Mouse (Mus musculus) kidney, embryonic 16.5 days (tissue): ENCODE results near the gene Baz2b. TPM values are rescaled to one million over a fixed set of nuclear protein-coding genes. Genes with fewer than 3 reads are reported as not detected.
"Not testable (repeated sequence)": the region's sequence is repeated elsewhere in the genome, so short reads cannot be mapped to it uniquely, and the experiment has no call there.

Experiments
- ATAC-seq: fragments of 200-750 bp; cut with Nextera tagmentation; 2 replicates; pipeline ENCODE4 v1.8.0; 2017; ENCODE audit warnings: moderate TSS enrichment; ENCODE audit not compliant: low FRiP score, low TSS enrichment
- H3K27ac ChIP-seq: fragments of 300-500 bp; sonication (generic); 2 replicates; pipeline ENCODE4 v1.5.1; 2014; ENCODE audit warnings: low read length
- H3K27me3 ChIP-seq: fragments of 300-500 bp; sonication (generic); 2 replicates; pipeline ENCODE4 v1.6.1; 2014; ENCODE audit warnings: low read length, control low read depth, mixed read lengths; ENCODE audit not compliant: insufficient read depth
- H3K36me3 ChIP-seq: fragments of 300-500 bp; sonication (generic); 2 replicates; pipeline ENCODE4 v1.6.1; 2014; ENCODE audit warnings: low read length, control low read depth, mixed read lengths; ENCODE audit not compliant: insufficient read depth
- H3K4me1 ChIP-seq: fragments of 300-500 bp; sonication (generic); 2 replicates; pipeline ENCODE4 v1.6.1; 2014; ENCODE audit warnings: low read length, control low read depth, mixed read lengths; ENCODE audit not compliant: insufficient read depth
- H3K4me2 ChIP-seq: fragments of 300-500 bp; sonication (generic); replicated peaks from 2 replicates; pipeline ENCODE4 v1.6.1; 2014; ENCODE audit warnings: low read depth, low read length
- H3K4me3 ChIP-seq: fragments of 300-500 bp; sonication (generic); 2 replicates; pipeline ENCODE4 v1.5.1; 2014; ENCODE audit warnings: mild to moderate bottlenecking, low read length
- H3K9ac ChIP-seq: fragments of 300-500 bp; sonication (generic); replicated peaks from 2 replicates; pipeline ENCODE4 v1.6.1; 2014; ENCODE audit warnings: low read length
- H3K9me3 ChIP-seq: fragments of 300-500 bp; sonication (generic); 2 replicates; pipeline ENCODE4 v1.6.1; 2016; ENCODE audit warnings: low read length, control low read depth
- WGBS: fragments of 180-500 bp; shearing (Covaris S2); extraction: QIAGEN DNeasy Blood & Tissue Kit; methylation state at CpG from one replicate; pipeline ENCODE4 v1.1.7; 2014; 5-methylcytosine and 5-hydroxymethylcytosine counted together
- polyA plus RNA-seq: library from polyadenylated mRNA; unstranded; fragments of >200 nt; fragmentation: Nextera tagmentation; extraction: Ambion mirVana; gene quantifications from 2 replicates; pipeline ENCODE4 v1.2.1, GENCODE M21; 2015

The Baz2b gene
- polyA plus RNA-seq, 1 experiment from 2014 or later = 51.1 TPM

DNA sequence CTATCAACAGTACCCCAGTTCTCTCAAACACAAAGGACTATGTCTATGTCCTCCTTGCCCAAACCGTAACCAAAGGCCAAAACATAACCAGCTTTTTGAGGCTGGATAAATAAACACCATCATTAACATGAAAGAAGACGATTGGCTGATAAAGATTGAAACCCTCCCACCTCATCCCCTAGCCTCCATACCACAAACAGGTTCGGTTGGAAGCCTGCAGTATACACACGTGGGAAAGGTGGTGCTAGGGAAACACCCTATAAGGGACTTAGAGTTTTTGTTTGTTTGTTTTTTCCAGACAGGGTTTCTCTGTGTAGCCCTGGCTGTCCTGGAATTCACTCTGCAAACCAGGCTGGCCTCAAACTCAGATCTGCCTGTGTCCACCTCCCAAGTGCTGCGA is 66.3 kb downstream of the Baz2b start:
- Histone ChIP-seq H3K4me3 (no peak overlapping the region), H3K36me3 (no peaks in the 10 kb centered on the region), H3K4me1 (no peaks in the 10 kb centered on the region), H3K27ac (no peak overlapping the region), H3K4me2 (no peak overlapping the region), H3K27me3 (no peaks in the 10 kb centered on the region), H3K9ac (no peak overlapping the region), H3K9me3 (no peaks in the 10 kb centered on the region)
- WGBS = 56% methylated on average over 5 of the region's 5 CpGs
- ATAC-seq = no peak

DNA sequence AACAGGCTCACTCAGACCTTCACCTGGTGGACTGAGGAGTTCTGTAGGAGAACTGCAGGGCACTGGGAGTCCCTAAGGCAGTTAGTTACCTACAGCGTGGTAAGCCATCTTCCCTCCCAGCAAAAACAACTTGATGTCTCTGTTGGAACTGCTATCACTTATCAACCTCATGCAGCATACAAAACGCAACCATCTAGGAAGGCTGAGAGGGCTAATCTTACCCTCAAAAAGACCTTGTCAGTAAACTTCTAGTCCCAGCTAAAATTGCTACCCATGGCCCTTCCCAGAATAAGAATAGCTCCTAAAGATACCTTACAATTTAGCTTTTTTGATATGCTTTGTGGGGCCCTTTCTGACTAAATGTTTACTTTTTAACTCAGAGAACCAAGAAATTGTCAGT is 67.4 kb downstream of the Baz2b start:
- H3K27me3 ChIP-seq = no peaks in the 10 kb centered on the region
- H3K9ac ChIP-seq = no peak overlapping the region
- H3K4me2 ChIP-seq = no peak overlapping the region
- WGBS = 86% methylated on average over 2 of the region's 2 CpGs
- H3K9me3 ChIP-seq = no peaks in the 10 kb centered on the region
- H3K4me1 ChIP-seq = no peaks in the 10 kb centered on the region
- no peaks in the 10 kb centered on the region for H3K36me3 ChIP-seq
- H3K27ac ChIP-seq = no peak overlapping the region
- no peak for ATAC-seq
- H3K4me3 ChIP-seq = no peak overlapping the region

DNA sequence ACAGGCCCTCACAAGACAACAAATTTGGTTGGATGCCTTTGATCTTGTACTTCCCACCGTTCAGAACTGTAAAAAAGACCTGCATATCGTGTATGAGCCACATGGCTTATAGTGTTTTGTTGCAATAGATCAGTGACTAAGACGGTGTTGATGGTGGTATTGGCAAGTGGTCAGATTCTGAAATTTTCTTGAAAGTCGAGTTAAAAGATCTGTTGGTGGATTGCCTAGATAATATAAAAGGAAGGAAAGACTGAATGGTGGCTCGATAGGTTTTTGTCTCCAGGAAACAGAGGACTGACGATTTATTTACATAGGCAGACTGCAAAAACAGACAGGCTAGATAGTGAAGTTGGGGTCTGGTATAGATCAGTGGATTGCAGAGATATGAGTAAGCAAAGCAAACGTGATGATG is 70.9 kb downstream of the Baz2b start:
- Histone ChIP-seq H3K4me2 (no peak overlapping the region), H3K36me3 (no peaks in the 10 kb centered on the region), H3K27ac (no peak overlapping the region), H3K4me1 (no peaks in the 10 kb centered on the region), H3K9ac (no peak overlapping the region), H3K9me3 (no peaks in the 10 kb centered on the region), H3K27me3 (no peaks in the 10 kb centered on the region), H3K4me3 (no peak overlapping the region)
- no peak for ATAC-seq
- WGBS = 51% methylated on average over 7 of the region's 7 CpGs

DNA sequence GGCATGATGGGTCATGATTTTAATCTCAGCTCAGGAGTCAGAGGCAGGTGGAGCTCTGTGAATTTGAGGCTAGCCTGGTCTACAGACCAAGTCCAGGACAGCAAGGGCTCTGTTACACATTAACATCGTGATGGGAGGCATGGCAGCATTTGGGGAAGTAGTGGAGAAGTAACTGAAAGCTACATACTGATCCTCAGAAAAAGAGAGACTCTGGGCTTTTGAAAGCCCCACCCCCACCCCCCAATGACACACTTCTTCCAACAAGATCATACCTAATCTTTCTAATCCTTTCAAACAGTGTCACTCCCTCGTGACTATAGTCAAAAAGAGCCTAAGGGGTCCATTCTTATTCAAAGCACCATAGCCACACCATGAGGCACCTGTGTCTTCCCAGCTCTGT is 73.8 kb downstream of the Baz2b start:
- no peak for ATAC-seq
- no peaks in the 10 kb centered on the region for H3K9me3 ChIP-seq
- H3K4me1 ChIP-seq = no peaks in the 10 kb centered on the region
- no peaks in the 10 kb centered on the region for H3K27me3 ChIP-seq
- no peak overlapping the region for H3K27ac ChIP-seq
- H3K4me3 ChIP-seq = no peak overlapping the region
- H3K9ac ChIP-seq = no peak overlapping the region
- H3K36me3 ChIP-seq = no peaks in the 10 kb centered on the region
- H3K4me2 ChIP-seq = no peak overlapping the region
- WGBS = 78% methylated on average over 2 of the region's 2 CpGs

DNA sequence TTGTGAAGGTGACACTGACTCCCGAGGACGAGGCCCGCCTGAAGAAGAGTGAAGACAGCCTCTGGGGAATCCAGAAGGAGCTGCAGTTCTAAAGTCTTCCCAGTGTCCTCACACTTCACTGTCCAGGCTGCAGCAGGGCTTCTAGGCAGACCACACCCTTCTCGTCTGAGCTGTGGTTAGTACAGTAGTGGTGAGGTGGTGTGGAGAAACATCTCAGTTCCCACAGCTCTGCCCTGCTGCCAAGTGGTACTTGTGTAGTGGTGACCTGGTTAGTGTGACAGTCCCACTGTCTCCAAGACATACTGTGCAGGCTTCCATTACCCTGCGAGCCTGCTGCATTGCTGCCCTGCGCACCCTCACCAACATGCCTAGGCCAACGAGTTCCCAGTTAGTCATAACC is 74.7 kb downstream of the Baz2b start:
- H3K9ac ChIP-seq, H3K9me3 ChIP-seq, H3K27me3 ChIP-seq, H3K36me3 ChIP-seq, H3K4me3 ChIP-seq, H3K4me2 ChIP-seq, H3K27ac ChIP-seq, ATAC-seq, H3K4me1 ChIP-seq: not testable (repeated sequence)
- WGBS = 93% methylated on average over 7 of the region's 7 CpGs

DNA sequence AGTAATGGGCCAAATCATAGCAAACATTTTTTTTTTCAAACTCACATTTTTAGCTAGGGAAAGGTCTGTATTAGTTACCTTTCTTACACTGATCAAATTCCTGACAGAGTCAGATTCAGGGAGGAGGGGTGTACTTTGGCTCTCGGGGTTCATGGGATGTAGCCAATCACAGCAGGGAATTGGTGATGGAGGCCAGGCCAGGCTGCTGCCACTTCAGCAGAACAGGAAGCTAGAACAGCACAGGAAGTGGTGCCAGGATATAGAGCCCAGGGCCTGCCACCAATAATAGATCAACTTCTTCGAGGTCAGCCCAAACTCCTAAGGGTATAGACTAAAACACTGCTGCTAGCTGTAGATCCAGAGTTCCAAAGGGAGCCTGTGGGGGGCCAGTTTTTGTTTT is 76.6 kb downstream of the Baz2b start:
- Histone ChIP-seq H3K4me1 (no peaks in the 10 kb centered on the region), H3K27ac (no peak overlapping the region), H3K9me3 (no peaks in the 10 kb centered on the region), H3K4me3 (no peak overlapping the region), H3K4me2 (no peak overlapping the region), H3K36me3 (no peaks in the 10 kb centered on the region), H3K9ac (no peak overlapping the region), H3K27me3 (no peaks in the 10 kb centered on the region)
- ATAC-seq = no peak
- WGBS = 76% methylated on average over 2 of the region's 2 CpGs

DNA sequence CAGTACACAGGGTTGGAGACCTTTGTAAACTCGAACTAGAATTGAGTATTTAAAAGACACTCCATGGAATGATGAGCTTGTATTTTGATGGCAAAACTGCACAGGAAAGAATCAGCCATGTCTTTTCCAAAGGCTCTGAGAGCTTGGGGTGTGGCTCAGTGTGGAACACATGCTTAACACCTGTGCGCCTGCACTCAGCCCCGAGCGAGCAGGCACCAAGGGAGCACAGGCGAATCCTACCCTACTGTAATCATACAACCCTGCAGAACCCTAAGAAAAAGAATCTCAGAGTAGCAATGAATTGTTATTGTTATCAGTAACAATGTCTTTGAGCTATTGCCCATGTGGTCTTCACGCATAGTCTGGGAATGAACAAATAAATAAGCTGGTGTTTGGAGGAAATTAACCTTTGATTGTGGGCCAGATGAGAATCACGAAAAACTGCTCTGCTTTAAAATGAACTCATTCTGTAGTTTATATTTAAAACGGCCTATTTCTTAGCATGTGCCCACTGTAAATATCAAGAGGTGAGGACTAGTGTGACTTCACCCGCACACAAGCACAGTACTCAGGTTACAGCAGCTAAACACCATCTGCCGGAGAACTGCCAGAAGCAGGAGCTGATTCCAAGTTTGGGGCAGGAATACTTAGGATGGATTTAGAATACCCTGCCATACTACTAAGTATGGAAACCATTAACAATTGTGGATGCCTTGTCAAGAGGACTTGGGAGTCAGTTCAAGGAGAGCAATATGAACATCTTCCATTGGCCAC is 77.2 kb downstream of the Baz2b start:
- Histone ChIP-seq H3K4me2 (no peak overlapping the region), H3K27ac (no peak overlapping the region), H3K27me3 (no peaks in the 10 kb centered on the region), H3K9me3 (no peaks in the 10 kb centered on the region), H3K4me1 (no peaks in the 10 kb centered on the region), H3K36me3 (no peaks in the 10 kb centered on the region), H3K4me3 (no peak overlapping the region), H3K9ac (no peak overlapping the region)
- WGBS = 56% methylated on average over 10 of the region's 10 CpGs
- no peak for ATAC-seq

DNA sequence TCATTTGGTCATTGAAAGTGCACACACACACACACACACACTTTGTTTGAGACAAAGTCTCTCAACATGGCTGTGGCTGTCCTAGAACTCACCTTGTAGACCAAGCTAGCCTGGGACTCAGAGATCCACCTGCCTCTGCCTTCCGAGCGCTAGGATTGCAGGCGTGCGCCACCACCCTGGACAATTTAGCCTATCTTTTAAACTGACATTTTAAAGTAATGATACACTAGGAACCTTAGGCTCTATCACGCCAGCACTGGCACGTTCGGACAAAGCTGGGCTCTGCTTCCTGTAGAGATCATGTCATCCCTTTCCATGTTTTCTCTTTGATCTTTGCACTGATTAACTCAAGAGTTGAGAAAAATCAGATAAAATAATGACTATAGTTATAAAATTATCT is 81.0 kb downstream of the Baz2b start:
- H3K36me3 ChIP-seq = no peaks in the 10 kb centered on the region
- H3K4me2 ChIP-seq = no peak overlapping the region
- no peak overlapping the region for H3K4me3 ChIP-seq
- H3K27me3 ChIP-seq = no peaks in the 10 kb centered on the region
- H3K9me3 ChIP-seq = no peaks in the 10 kb centered on the region
- 93% methylated on average over 7 of the region's 7 CpGs for WGBS
- ATAC-seq = no peak
- H3K27ac ChIP-seq = no peak overlapping the region
- peaks cover 8% of the 10 kb centered on the region for H3K4me1 ChIP-seq
- no peak overlapping the region for H3K9ac ChIP-seq

DNA sequence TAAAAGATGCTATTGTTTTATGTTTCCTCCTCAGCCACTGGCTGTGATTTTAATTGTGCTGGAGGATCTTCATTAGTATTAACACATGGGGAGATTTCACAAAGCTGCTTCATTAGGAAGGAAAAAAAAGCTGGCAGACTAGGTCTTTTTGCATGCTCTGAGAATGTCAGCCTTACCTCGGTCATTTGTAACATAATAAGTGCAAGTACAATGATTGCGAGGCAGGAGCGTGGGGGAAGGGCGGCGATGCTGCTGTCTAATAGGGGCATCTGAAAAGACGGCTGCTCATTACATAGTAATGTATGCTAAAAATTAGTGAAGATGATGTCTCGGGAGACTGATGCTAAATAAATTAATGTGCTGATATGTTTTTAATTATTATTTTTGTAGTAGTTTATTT is 82.8 kb downstream of the Baz2b start:
- WGBS = 22% methylated on average over 7 of the region's 7 CpGs
- Histone ChIP-seq H3K27ac (no peak overlapping the region), H3K4me2 (peak overlapping the region; percentile 42; the same call in 1 of the 2 replicates), H3K4me3 (peak overlapping the region; percentile 21), H3K9me3 (no peaks in the 10 kb centered on the region), H3K4me1 (peaks cover 15% of the 10 kb centered on the region), H3K27me3 (no peaks in the 10 kb centered on the region), H3K9ac (no peak overlapping the region), H3K36me3 (no peaks in the 10 kb centered on the region)
- ATAC-seq = no peak

DNA sequence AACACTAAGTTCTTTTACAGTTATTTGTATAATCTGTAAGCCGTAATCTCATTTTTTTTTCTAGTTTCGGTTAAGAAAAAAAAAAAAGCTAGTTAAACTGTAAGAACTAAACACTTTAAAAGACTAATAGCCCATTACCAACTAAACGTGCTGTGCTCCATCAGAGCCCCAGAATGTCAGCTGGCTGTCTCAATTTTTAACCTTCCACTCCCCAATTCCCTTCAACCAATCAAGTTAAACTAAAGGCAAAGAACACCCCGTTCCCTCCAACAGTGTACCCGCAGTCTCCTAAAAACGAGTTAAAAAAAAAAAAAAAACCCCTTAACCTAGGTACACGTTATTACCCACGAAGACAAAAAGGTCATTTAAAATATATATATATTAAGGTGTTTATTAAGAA is 83.3 kb downstream of the Baz2b start:
- Histone ChIP-seq H3K9ac (no peak overlapping the region; the same call in 1 of the 2 replicates), H3K9me3 (no peaks in the 10 kb centered on the region), H3K27me3 (no peaks in the 10 kb centered on the region), H3K4me1 (peaks cover 15% of the 10 kb centered on the region), H3K27ac (no peak overlapping the region; the same call in 1 of the 2 replicates), H3K4me2 (peak overlapping the region; percentile 69), H3K4me3 (peak overlapping the region; percentile 90), H3K36me3 (no peaks in the 10 kb centered on the region)
- WGBS = 11% methylated on average over 8 of the region's 8 CpGs
- ATAC-seq = no peak
